Mouse (Mus musculus): ENCODE measurements at regions not wholly inside any gene's neighbourhood (a gene's known extent, or its start where the extent isn't known, plus 50 kb on each side); places are given as distances from the start of the nearest gene placed in this dataset.

GRCm38 (mm10) chr10:91882481-91882880 lies 701.4 kb upstream of the Tmpo start:
- Histone ChIP-seq H3K36me3 (ENCODE audit: control insufficient read depth, insufficient read depth, low read length) (no peaks in the 10 kb centered on the region), H3K4me3 (ENCODE audit: control insufficient read depth, low read depth, low read length) (no peak overlapping the region), H3K27me3 (ENCODE audit: control insufficient read depth, insufficient read depth, low read length) (no peaks in the 10 kb centered on the region), H3K4me1 (ENCODE audit: control insufficient read depth, insufficient read depth, low read length) (no peaks in the 10 kb centered on the region), H3K27ac (ENCODE audit: control insufficient read depth, insufficient read depth, low read depth, low read length) (no peak overlapping the region)
- TF ChIP-seq POLR2A (IDR thresholded peaks at IDR 0.05; ENCODE audit: control insufficient read depth, low read depth, low read length) (no peak), CTCF (IDR thresholded peaks at IDR 0.05; ENCODE audit: control insufficient read depth, insufficient read depth, insufficient replicate concordance, low read depth, low read length) (no peak)

GRCm38 (mm10) chr10:91881521-91882228 lies 700.6 kb upstream of the Tmpo start:
- Histone ChIP-seq H3K4me3 (ENCODE audit: control insufficient read depth, low read depth, low read length) (no peak overlapping the region), H3K27ac (ENCODE audit: control insufficient read depth, insufficient read depth, low read depth, low read length) (no peak overlapping the region), H3K27me3 (ENCODE audit: control insufficient read depth, insufficient read depth, low read length) (no peaks in the 10 kb centered on the region), H3K4me1 (ENCODE audit: control insufficient read depth, insufficient read depth, low read length) (no peaks in the 10 kb centered on the region), H3K36me3 (ENCODE audit: control insufficient read depth, insufficient read depth, low read length) (no peaks in the 10 kb centered on the region)
- TF ChIP-seq POLR2A (IDR thresholded peaks at IDR 0.05; ENCODE audit: control insufficient read depth, low read depth, low read length) (no peak), CTCF (IDR thresholded peaks at IDR 0.05; ENCODE audit: control insufficient read depth, insufficient read depth, insufficient replicate concordance, low read depth, low read length) (no peak)

- no peak overlapping the region for H3K4me3 ChIP-seq (ENCODE audit: control insufficient read depth, low read depth, low read length)
- no peaks in the 10 kb centered on the region for H3K27me3 ChIP-seq (ENCODE audit: control insufficient read depth, insufficient read depth, low read length)
- no peak for TF ChIP-seq POLR2A (IDR thresholded peaks at IDR 0.05; ENCODE audit: control insufficient read depth, low read depth, low read length)
- TF ChIP-seq CTCF (IDR thresholded peaks at IDR 0.05; ENCODE audit: control insufficient read depth, insufficient read depth, insufficient replicate concordance, low read depth, low read length): no peak
- H3K36me3 ChIP-seq (ENCODE audit: control insufficient read depth, insufficient read depth, low read length): no peaks in the 10 kb centered on the region
- no peaks in the 10 kb centered on the region for H3K4me1 ChIP-seq (ENCODE audit: control insufficient read depth, insufficient read depth, low read length)
- H3K27ac ChIP-seq (ENCODE audit: control insufficient read depth, insufficient read depth, low read depth, low read length): no peak overlapping the region
These were observed 694.3 kb upstream of the Tmpo start for GRCm38 (mm10) chr10:91875450-91875849.

DNA sequence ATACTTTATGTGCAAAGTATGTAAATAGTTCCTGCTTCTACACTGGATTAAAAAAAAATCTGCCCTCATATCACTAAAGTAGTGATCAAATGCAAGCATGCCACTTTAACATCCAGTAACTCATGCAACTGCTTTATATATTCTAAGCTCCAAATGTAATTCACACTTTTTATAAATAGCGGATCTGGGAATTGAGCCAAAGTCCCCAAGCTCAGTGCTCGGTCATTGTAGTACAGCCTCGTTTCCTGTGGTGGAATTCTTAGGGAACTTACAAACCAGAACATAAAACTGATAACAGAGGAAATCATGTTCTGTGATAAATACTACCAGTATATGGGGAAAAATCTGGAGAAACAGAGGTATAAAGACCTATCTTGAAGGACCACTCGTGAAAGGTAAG lies 690.1 kb upstream of the Tmpo start:
- Histone ChIP-seq H3K36me3 (ENCODE audit: control insufficient read depth, insufficient read depth, low read length) (no peaks in the 10 kb centered on the region), H3K27me3 (ENCODE audit: control insufficient read depth, insufficient read depth, low read length) (no peaks in the 10 kb centered on the region), H3K4me1 (ENCODE audit: control insufficient read depth, insufficient read depth, low read length) (no peaks in the 10 kb centered on the region), H3K27ac (ENCODE audit: control insufficient read depth, insufficient read depth, low read depth, low read length) (no peak overlapping the region), H3K4me3 (ENCODE audit: control insufficient read depth, low read depth, low read length) (no peak overlapping the region)
- TF ChIP-seq POLR2A (IDR thresholded peaks at IDR 0.05; ENCODE audit: control insufficient read depth, low read depth, low read length): no peak
- no peak for TF ChIP-seq CTCF (IDR thresholded peaks at IDR 0.05; ENCODE audit: control insufficient read depth, insufficient read depth, insufficient replicate concordance, low read depth, low read length)

DNA sequence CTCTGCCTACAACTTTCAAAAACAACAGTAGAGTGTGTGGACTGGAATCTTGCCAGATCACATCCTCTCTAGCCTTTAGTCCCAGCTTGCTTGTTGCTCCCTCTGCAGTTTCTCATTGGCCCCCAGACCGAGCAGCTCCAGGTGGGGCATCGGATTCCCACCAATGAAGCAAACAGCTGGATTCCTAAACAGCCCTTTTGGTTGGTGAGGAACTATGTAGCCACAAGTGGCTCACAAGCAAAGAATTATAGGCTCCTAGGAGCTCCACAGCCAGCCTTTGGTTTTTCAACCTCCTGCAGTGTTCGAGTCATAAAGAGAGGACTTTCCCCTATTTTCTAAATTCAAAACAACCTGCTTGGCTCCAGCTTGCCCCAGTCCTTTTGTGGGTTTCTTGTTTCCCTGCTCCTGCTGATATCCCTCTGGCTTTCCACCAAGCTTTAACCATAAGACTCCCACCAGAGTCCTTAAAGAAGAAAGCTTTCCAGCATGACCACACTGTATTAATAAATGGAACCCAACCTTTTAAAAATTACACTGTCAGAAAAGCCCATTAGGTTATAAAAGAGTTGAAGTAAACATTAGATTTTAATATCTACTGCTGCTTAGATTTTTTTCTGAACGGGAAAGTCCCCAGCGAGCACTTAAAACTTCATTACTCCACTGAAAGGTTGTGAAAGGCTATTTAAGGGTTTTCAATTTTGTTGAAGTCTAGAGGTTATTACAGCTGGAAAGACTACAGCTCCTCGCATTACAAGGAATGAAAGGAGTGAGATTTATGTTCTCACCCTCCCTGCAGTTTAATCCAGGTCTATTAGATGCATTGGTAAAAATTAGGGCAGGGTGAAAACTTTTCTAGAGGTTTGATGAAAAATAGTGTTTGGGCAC lies 677.8 kb upstream of the Tmpo start:
- Histone ChIP-seq H3K27me3 (ENCODE audit: control insufficient read depth, insufficient read depth, low read length) (no peaks in the 10 kb centered on the region), H3K4me1 (ENCODE audit: control insufficient read depth, insufficient read depth, low read length) (no peaks in the 10 kb centered on the region), H3K36me3 (ENCODE audit: control insufficient read depth, insufficient read depth, low read length) (no peaks in the 10 kb centered on the region), H3K4me3 (ENCODE audit: control insufficient read depth, low read depth, low read length) (no peak overlapping the region), H3K27ac (ENCODE audit: control insufficient read depth, insufficient read depth, low read depth, low read length) (no peak overlapping the region)
- TF ChIP-seq POLR2A (IDR thresholded peaks at IDR 0.05; ENCODE audit: control insufficient read depth, low read depth, low read length) (no peak), CTCF (IDR thresholded peaks at IDR 0.05; ENCODE audit: control insufficient read depth, insufficient read depth, insufficient replicate concordance, low read depth, low read length) (no peak)

DNA sequence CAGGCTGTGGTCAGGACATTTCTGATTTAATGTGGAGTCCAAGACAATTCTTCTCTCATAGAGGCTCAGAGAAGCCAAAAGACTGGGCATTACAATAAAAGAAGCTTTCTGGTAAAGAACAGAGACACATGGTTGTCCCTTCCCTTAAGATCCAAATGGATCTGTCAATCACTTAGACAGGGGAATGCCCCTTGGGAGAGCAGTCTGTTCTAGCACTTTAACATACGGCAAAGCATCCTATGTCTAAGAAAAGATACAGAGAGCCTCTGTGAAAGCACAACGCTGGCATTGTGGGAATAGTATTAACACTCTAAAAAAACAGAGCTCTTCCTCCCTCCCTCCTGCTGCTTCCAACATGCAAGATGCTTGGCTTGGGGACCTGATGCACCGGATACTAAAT lies 646.0 kb upstream of the Tmpo start:
- H3K4me3 ChIP-seq (ENCODE audit: control insufficient read depth, low read depth, low read length): no peak overlapping the region
- no peaks in the 10 kb centered on the region for H3K36me3 ChIP-seq (ENCODE audit: control insufficient read depth, insufficient read depth, low read length)
- H3K27me3 ChIP-seq (ENCODE audit: control insufficient read depth, insufficient read depth, low read length): no peaks in the 10 kb centered on the region
- no peak overlapping the region for H3K27ac ChIP-seq (ENCODE audit: control insufficient read depth, insufficient read depth, low read depth, low read length)
- no peak for TF ChIP-seq CTCF (IDR thresholded peaks at IDR 0.05; ENCODE audit: control insufficient read depth, insufficient read depth, insufficient replicate concordance, low read depth, low read length)
- no peak for TF ChIP-seq POLR2A (IDR thresholded peaks at IDR 0.05; ENCODE audit: control insufficient read depth, low read depth, low read length)
- no peaks in the 10 kb centered on the region for H3K4me1 ChIP-seq (ENCODE audit: control insufficient read depth, insufficient read depth, low read length)

DNA sequence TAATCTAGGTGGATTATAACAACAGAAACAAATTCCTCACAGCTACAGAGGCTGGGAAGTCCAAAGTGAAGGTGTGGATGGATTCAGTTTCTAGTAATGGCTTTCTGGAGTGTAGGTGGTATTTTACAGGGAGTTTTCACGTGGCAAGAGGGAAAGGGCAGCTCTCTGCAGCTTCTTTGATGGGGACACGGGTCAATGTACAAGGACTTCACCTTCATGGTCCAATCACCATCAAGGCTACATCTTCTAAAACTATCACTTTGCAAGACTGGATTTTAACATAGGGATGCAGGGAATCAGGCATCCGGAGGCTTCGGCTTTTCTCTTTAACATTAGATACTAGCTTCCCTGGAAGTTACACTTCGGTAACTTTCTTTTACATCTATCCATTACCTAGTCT lies 642.4 kb upstream of the Tmpo start:
- H3K27ac ChIP-seq (ENCODE audit: control insufficient read depth, insufficient read depth, low read depth, low read length): no peak overlapping the region
- TF ChIP-seq POLR2A (IDR thresholded peaks at IDR 0.05; ENCODE audit: control insufficient read depth, low read depth, low read length) (no peak), CTCF (IDR thresholded peaks at IDR 0.05; ENCODE audit: control insufficient read depth, insufficient read depth, insufficient replicate concordance, low read depth, low read length) (no peak)
- no peaks in the 10 kb centered on the region for H3K4me1 ChIP-seq (ENCODE audit: control insufficient read depth, insufficient read depth, low read length)
- H3K4me3 ChIP-seq (ENCODE audit: control insufficient read depth, low read depth, low read length): no peak overlapping the region
- no peaks in the 10 kb centered on the region for H3K36me3 ChIP-seq (ENCODE audit: control insufficient read depth, insufficient read depth, low read length)
- H3K27me3 ChIP-seq (ENCODE audit: control insufficient read depth, insufficient read depth, low read length): no peaks in the 10 kb centered on the region

Data from testis, adult 2 months (tissue).